Mouse (Mus musculus) megakaryocyte, embryonic 14.5 days (primary cell): ENCODE measurements around the gene Actl7a.

Source experiments
- FLI1 ChIP-seq: IDR thresholded peaks from 2 replicates; pipeline ENCODE4 v1.6.1; 2012; ENCODE audit warnings: low read length, inconsistent platforms, mixed read lengths
- GATA1 ChIP-seq: IDR thresholded peaks from 3 replicates; pipeline ENCODE4 v1.6.1; 2012; ENCODE audit warnings: mixed read lengths, low read length, inconsistent platforms, borderline replicate concordance

- TF ChIP-seq FLI1 (no peak), GATA1 (no peak)
Observed at GRCm38 (mm10) chr4:56742698-56743097, 515 bp upstream of the Actl7a start.
